Mouse (Mus musculus): ENCODE measurements around the gene Fam189a2.

DNA sequence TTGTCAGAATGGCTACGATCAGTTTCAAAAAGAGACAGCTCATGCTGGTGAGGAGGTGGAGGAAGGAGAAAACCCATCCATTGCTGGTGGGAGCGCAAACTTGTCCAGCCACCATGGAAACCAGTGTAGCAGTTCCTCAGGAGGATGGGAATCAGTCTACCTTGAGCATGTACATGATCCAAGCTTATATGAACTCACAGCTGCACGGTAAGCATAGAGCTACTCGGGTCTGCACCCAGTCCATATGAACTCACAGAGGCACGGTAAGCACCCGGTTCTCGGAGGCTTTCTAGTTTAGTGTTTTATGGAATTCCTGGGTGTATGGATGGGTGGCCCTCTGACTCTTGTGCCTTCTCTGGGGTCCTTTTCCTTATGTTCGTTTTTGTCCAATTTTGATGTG lies 18.3 kb downstream of the Fam189a2 start:
- TF ChIP-seq CTCF (IDR thresholded peaks at IDR 0.05; ENCODE audit: extremely low read depth, insufficient read depth, low read length) (no peak), POLR2A (IDR thresholded peaks at IDR 0.05; ENCODE audit: extremely low read depth, insufficient read depth, low read length) (no peak)

Measured in cortical plate, adult 2 months (tissue).